Mouse (Mus musculus): ENCODE measurements around the gene Mypn.

DNA sequence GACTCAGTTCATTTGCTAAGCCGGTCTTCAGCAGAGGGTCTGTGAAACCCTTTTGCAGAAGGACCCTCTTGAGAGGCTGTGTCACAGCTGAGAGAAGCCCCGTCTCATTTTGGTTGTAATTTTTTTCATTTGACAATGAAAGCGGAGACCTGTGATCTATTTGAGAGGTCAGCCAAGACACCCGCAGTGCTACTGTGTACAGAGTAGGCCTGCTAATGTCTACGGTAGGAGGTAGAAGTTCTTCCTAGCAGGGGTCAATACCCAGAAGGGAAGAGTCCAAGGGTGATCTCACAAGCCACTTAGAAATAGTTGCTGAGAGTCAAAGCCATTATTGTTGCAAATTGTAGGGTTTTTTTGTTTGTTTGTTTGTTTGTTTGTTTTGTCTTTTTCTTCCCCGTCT is 49.5 kb downstream of the Mypn start:
- no peak for TF ChIP-seq TAL1 (IDR thresholded peaks at IDR 0.05; ENCODE audit: low read length)
- no peak for TF ChIP-seq GATA1 (IDR thresholded peaks at IDR 0.05; ENCODE audit: low read length)

Data from erythroblast, embryonic 14.5 days (primary cell).